Mouse (Mus musculus): ENCODE measurements around the gene B3galt5.

B3galt5 gene

DNA sequence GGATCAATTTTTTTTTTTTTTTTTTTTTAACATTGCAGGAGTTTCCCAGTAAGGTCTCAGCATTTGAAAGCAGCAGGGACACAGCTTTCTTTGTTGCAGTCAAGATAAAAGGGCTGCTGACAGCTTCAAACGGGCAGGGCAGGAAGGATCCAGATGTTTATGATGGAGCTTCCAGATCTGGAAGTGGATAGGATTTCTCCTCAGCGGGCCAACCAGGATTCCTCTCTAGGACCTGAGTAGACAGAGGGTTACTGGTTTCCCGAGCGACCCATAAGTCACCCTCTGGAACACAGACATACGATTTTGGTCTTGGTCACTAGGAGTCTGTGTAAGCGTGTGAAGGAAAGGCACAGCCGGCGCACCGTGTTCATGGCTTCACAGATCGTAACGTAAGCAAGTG lies 112.5 kb downstream of the B3galt5 start:
- DNase-seq = no peak

DNA sequence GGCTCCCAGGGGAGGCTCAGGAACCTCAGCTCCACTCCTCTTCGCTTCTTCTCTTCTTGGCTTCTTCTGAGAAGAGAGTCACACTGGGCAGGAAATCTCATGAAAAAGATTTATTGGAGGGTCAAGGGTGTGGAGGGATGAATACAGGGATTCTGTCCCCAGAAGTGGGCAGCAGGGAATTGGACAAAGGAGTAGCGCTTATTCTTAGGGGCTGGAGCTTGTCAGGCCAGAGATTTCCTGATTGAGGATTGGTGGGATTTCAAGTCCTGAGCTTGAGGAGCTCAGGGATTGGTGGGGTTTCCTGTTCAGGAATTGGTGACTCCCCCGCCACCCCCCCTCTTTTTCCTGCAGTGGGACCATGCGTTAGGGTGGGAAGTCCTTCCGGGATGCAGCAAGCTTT lies 113.2 kb downstream of the B3galt5 start:
- DNase-seq = no peak

DNA sequence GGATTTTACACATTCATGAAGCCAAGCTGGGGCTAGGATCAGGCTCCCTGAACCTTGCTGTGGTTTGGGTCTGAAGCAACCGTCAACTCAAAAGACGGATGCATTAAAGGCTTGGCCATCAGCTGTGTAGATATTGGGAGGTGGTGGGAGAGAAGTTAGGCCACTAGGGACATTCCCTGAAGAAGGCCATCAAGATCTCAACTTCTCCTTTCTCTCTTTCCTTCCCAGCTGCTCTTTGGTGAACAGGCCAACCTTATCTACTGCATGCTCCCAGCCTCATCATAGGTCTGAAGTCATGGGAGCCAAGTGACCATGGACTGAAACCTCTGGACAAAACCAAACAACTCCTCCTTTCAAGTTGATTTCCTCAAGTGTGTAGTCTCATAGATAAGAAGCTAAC lies 115.9 kb downstream of the B3galt5 start:
- DNase-seq = no peak

DNA sequence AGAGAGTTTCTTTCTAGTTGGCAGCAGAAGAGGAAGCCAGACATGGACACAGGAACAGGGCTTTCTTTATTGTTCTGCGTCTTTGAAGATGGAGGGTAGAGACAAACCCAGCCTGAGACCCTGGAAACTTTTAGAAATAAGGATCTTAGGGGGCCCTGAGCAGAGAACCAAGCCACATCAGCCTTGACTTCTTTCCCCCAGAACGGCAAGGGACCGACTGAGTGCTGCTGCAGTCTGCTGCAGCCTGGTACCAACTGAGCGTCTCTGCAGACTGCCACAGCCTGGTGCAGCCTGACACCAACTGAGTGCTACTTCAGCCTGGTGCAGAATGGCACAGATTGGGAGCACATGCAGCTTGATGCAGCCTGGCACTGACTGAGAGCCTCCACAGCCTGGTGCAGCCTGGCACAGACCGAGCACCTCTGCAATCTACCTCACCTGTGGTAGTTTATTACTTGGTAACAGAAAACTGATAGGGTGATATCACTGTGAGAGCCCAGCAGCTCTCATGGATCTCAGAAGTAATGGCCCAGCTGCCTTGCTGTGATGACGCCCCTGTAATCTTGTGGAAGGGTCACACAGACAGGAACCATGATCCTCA lies 117.8 kb downstream of the B3galt5 start:
- DNase-seq = no peak

DNA sequence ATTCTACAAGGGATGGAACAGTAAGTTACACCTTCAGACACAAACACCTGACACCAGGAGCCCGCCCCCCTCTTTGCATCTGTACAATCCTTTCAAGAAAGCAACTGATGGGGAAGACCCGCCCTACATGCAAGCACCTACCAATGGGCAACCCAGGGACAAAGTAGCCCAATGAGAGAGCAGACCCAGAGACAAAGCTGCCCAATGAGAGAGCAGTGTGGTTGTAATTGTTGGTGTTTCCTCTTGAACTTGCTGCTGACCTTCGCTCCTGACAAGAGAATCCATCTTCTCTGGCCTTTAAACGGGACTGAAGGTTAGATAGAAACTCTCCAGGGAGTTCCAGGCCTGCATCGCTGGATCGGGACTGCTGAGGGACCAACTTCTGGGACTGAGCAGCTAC lies 118.4 kb downstream of the B3galt5 start:
- no peak for DNase-seq

DNA sequence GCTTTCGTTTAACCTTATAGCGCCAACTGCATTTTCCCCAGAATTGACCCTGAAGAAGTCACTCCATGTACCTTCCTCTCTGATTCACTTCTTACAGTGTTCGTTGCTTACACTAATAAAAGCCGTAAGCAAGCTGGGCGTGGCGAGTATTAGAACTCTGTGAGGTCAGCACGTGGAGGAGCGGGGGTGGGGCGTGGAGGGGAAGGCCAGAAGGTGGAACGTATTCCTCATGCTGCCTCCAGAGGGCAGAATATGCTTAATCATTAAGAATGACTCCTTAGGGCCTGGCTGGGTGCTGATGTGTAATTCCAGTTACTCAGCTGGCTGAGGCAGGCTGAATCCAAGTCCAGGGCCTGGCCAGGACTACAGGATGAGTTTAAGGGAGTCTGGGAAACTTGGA lies 122.3 kb downstream of the B3galt5 start:
- peak; percentile 61 for DNase-seq

DNA sequence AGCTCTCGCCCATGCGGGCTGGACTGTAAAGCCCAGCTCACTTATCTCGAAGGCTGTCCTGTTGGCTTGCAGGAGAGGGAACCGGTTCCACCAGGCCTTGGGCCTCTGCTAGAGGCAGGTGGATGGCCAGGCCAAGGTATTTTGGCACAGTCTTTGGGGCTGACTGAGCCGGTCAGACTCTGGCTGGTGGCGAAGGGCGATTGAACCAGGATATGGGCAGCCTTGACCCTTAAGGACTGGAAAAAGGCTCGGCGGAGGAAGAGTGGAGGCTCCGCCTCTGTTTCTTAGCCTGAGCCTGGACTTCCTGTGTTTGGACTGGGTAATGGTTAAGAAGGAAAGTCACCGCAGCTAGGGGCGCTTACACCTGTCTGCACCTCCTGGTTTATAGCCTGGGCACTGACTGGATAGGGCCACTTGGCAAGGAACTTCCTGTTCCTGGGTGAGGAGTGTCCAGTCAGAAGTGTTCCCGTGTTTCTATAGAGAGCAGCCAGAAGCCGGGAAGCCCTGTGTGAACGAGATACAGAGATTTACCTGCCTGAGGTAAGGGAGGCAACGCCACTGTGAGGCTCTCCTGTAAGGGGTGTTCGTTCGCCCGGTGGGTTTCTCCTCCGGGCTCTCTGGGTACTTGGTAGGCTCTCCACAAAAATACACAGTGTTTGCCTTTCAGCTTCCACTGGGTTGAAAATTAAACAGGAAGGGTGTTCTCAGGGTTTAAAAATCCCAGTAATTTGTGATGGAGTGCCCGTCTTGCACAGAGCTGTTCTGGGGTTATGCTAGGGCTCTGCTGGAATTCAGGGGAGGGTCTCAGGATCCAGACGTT lies 125.9 kb downstream of the B3galt5 start:
- no peak for DNase-seq

DNA sequence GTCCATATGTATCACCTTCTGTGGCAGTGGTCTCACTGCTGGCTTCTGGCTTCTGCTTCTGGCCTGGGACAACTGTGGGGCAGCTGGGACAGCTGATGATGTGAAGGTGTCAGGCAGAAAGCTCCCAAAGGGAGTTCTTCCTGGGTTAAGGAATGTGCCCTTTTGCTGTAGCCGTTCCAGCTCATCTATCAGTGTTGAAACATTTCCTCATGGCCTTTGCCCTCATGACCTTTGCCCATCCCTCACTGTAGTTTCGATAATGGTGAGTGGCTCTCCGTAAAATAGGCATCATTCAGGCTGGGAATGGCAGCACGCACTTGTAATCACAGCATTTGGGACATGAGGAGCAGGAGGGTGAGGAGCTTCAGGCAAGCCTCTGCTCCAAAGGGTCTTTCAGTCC lies 127.3 kb downstream of the B3galt5 start:
- DNase-seq = no peak

DNA sequence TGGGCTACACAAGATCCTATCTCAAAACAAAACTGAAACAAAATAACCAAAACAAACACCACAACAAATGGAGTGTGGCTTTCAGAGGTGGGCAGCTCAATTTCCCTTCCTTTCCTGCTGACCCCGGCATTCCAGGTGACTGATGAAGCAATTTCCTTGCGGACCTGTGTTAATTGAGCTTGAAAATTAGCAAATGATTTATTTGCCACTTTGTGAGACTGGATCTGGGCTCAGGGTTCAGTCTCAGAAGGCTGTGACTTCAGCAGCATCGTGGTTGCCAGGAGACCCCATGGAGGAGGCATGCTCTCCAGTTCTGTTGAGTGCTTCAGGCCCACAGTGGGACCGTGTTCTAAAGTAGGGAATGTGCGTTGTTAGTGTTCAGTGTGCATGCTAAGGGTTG lies 127.7 kb downstream of the B3galt5 start:
- DNase-seq = no peak

DNA sequence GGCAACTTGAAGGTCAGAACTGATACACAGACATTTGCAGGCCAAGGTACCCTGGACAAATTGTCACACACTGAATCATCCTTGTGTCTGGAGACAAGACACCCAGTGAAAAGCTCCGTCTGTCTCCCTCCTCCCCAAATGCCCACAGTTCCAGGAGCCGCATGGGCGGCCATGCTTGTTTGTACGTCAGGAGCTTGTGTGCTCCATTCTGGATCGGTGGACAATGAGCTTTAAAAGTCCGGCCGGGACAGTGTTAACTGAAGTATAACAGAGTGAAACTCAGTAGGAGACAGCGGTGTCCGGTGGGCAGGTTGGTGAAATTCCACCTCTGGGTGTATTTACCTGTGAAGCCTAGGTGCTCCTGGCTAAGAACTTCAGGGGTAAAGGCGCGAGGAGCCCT lies 129.3 kb downstream of the B3galt5 start:
- DNase-seq = no peak
